Mouse (Mus musculus): ENCODE results near the gene Gper1.

DNA sequence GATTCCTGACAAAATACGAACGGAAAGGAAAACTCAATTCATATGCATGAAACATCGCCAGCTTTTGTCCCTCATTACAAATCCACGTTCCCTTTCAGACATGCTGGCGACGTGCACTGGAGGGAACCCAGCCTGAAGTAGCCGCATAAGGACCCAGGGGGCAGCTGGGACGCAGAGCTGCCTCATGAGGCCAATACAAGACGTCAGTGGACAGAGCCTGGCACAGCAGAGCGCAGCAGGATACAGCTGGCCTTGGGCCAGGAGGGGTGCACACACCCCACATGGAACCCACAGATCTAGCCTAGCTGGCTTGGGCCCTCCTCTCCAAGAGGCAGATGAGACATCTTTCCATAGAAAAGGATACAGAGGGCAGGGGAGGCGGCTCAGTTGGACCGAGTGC lies 15.5 kb downstream of the Gper1 start:
- TF ChIP-seq GATA1 (IDR thresholded peaks at IDR 0.05; ENCODE audit: borderline replicate concordance, low read length): no peak
- TF ChIP-seq FLI1 (IDR thresholded peaks at IDR 0.05; ENCODE audit: low read length): no peak
